Mouse (Mus musculus): Measurements from ENCODE around the gene Astn1. TPM values are rescaled to one million over a fixed set of nuclear protein-coding genes. Genes with fewer than 3 reads are reported as not detected.

The Astn1 gene
- total and polyA plus RNA-seq, 2 experiments, result 0.02 to 0.55 TPM

GRCm38 (mm10) chr1:158536867-158537266 lies 174.8 kb downstream of the Astn1 start:
- no peak for DNase-seq (ENCODE audit: extremely low read depth, low read depth, low spot score)
- Histone ChIP-seq H3K4me1 (ENCODE audit: control insufficient read depth, insufficient read depth, low read length) (no peaks in the 10 kb centered on the region), H3K27ac (replicated peaks; ENCODE audit: insufficient read depth, low read depth, low read length) (no peak overlapping the region), H3K27me3 (ENCODE audit: control insufficient read depth, insufficient read depth, low read length) (no peaks in the 10 kb centered on the region), H3K36me3 (ENCODE audit: control insufficient read depth, insufficient read depth, low read length) (no peaks in the 10 kb centered on the region), H3K79me2 (ENCODE audit: control insufficient read depth, insufficient read depth, low read length) (no peaks in the 10 kb centered on the region), H3K9ac (ENCODE audit: low read depth, low read length) (no peak overlapping the region), H3K4me3 (ENCODE audit: insufficient read depth, low read depth, low read length) (no peak overlapping the region)
- WGBS, result 68% methylated on average over 1 of the region's 1 CpGs
- TF ChIP-seq POLR2A (IDR thresholded peaks at IDR 0.05; ENCODE audit: extremely low read depth, insufficient read depth, low read length), result no peak
- no peak for TF ChIP-seq CTCF (IDR thresholded peaks at IDR 0.05; ENCODE audit: low read depth, low read length)

- Histone ChIP-seq H3K27ac (replicated peaks; ENCODE audit: insufficient read depth, low read depth, low read length) (no peak overlapping the region), H3K79me2 (ENCODE audit: control insufficient read depth, insufficient read depth, low read length) (no peaks in the 10 kb centered on the region), H3K36me3 (ENCODE audit: control insufficient read depth, insufficient read depth, low read length) (no peaks in the 10 kb centered on the region), H3K9ac (ENCODE audit: low read depth, low read length) (no peak overlapping the region), H3K4me1 (ENCODE audit: control insufficient read depth, insufficient read depth, low read length) (no peaks in the 10 kb centered on the region), H3K27me3 (ENCODE audit: control insufficient read depth, insufficient read depth, low read length) (no peaks in the 10 kb centered on the region), H3K4me3 (ENCODE audit: insufficient read depth, low read depth, low read length) (no peak overlapping the region)
- no peak for DNase-seq (ENCODE audit: extremely low read depth, low read depth, low spot score)
- no peak for TF ChIP-seq CTCF (IDR thresholded peaks at IDR 0.05; ENCODE audit: low read depth, low read length)
- TF ChIP-seq POLR2A (IDR thresholded peaks at IDR 0.05; ENCODE audit: extremely low read depth, insufficient read depth, low read length), result no peak
- WGBS, result 92% methylated on average over 4 of the region's 4 CpGs
These were observed 183.0 kb downstream of the Astn1 start for GRCm38 (mm10) chr1:158545095-158545494.

- TF ChIP-seq POLR2A (IDR thresholded peaks at IDR 0.05; ENCODE audit: extremely low read depth, insufficient read depth, low read length) (no peak), CTCF (IDR thresholded peaks at IDR 0.05; ENCODE audit: low read depth, low read length) (no peak)
- H3K9ac ChIP-seq (ENCODE audit: low read depth, low read length), result no peak overlapping the region
- no peaks in the 10 kb centered on the region for H3K4me1 ChIP-seq (ENCODE audit: control insufficient read depth, insufficient read depth, low read length)
- no peak overlapping the region for H3K4me3 ChIP-seq (ENCODE audit: insufficient read depth, low read depth, low read length)
- no peak for DNase-seq (ENCODE audit: extremely low read depth, low read depth, low spot score)
- H3K27me3 ChIP-seq (ENCODE audit: control insufficient read depth, insufficient read depth, low read length), result no peaks in the 10 kb centered on the region
- no peak overlapping the region for H3K27ac ChIP-seq (replicated peaks; ENCODE audit: insufficient read depth, low read depth, low read length)
- WGBS, result 77% methylated on average over 4 of the region's 4 CpGs
- no peaks in the 10 kb centered on the region for H3K79me2 ChIP-seq (ENCODE audit: control insufficient read depth, insufficient read depth, low read length)
- no peaks in the 10 kb centered on the region for H3K36me3 ChIP-seq (ENCODE audit: control insufficient read depth, insufficient read depth, low read length)
These were observed 184.4 kb downstream of the Astn1 start for GRCm38 (mm10) chr1:158546513-158546912.

GRCm38 (mm10) chr1:158547592-158548211 lies 185.6 kb downstream of the Astn1 start:
- Histone ChIP-seq H3K9ac (ENCODE audit: low read depth, low read length) (no peak overlapping the region), H3K27me3 (ENCODE audit: control insufficient read depth, insufficient read depth, low read length) (no peaks in the 10 kb centered on the region), H3K79me2 (ENCODE audit: control insufficient read depth, insufficient read depth, low read length) (no peaks in the 10 kb centered on the region), H3K4me3 (ENCODE audit: insufficient read depth, low read depth, low read length) (no peak overlapping the region), H3K27ac (replicated peaks; ENCODE audit: insufficient read depth, low read depth, low read length) (no peak overlapping the region), H3K36me3 (ENCODE audit: control insufficient read depth, insufficient read depth, low read length) (no peaks in the 10 kb centered on the region), H3K4me1 (ENCODE audit: control insufficient read depth, insufficient read depth, low read length) (no peaks in the 10 kb centered on the region)
- no peak for TF ChIP-seq CTCF (IDR thresholded peaks at IDR 0.05; ENCODE audit: low read depth, low read length)
- TF ChIP-seq POLR2A (IDR thresholded peaks at IDR 0.05; ENCODE audit: extremely low read depth, insufficient read depth, low read length), result no peak
- DNase-seq (ENCODE audit: extremely low read depth, low read depth, low spot score), result no peak
- 77% methylated on average over 3 of the region's 3 CpGs for WGBS

- H3K4me1 ChIP-seq (ENCODE audit: control insufficient read depth, insufficient read depth, low read length), result no peaks in the 10 kb centered on the region
- H3K27ac ChIP-seq (replicated peaks; ENCODE audit: insufficient read depth, low read depth, low read length), result no peak overlapping the region
- TF ChIP-seq CTCF (IDR thresholded peaks at IDR 0.05; ENCODE audit: low read depth, low read length), result no peak
- no peak for TF ChIP-seq POLR2A (IDR thresholded peaks at IDR 0.05; ENCODE audit: extremely low read depth, insufficient read depth, low read length)
- WGBS, result 87% methylated on average over 8 of the region's 8 CpGs
- no peaks in the 10 kb centered on the region for H3K36me3 ChIP-seq (ENCODE audit: control insufficient read depth, insufficient read depth, low read length)
- DNase-seq (ENCODE audit: extremely low read depth, low read depth, low spot score), result no peak
- no peaks in the 10 kb centered on the region for H3K27me3 ChIP-seq (ENCODE audit: control insufficient read depth, insufficient read depth, low read length)
- no peaks in the 10 kb centered on the region for H3K79me2 ChIP-seq (ENCODE audit: control insufficient read depth, insufficient read depth, low read length)
- no peak overlapping the region for H3K9ac ChIP-seq (ENCODE audit: low read depth, low read length)
- no peak overlapping the region for H3K4me3 ChIP-seq (ENCODE audit: insufficient read depth, low read depth, low read length)
These were observed 186.2 kb downstream of the Astn1 start for GRCm38 (mm10) chr1:158548319-158548718.

GRCm38 (mm10) chr1:158549616-158550015 lies 187.5 kb downstream of the Astn1 start:
- Histone ChIP-seq H3K79me2 (ENCODE audit: control insufficient read depth, insufficient read depth, low read length) (no peaks in the 10 kb centered on the region), H3K27ac (replicated peaks; ENCODE audit: insufficient read depth, low read depth, low read length) (no peak overlapping the region), H3K27me3 (ENCODE audit: control insufficient read depth, insufficient read depth, low read length) (no peaks in the 10 kb centered on the region), H3K9ac (ENCODE audit: low read depth, low read length) (no peak overlapping the region), H3K4me1 (ENCODE audit: control insufficient read depth, insufficient read depth, low read length) (no peaks in the 10 kb centered on the region), H3K36me3 (ENCODE audit: control insufficient read depth, insufficient read depth, low read length) (no peaks in the 10 kb centered on the region), H3K4me3 (ENCODE audit: insufficient read depth, low read depth, low read length) (no peak overlapping the region)
- no peak for TF ChIP-seq POLR2A (IDR thresholded peaks at IDR 0.05; ENCODE audit: extremely low read depth, insufficient read depth, low read length)
- no peak for TF ChIP-seq CTCF (IDR thresholded peaks at IDR 0.05; ENCODE audit: low read depth, low read length)
- WGBS, result 88% methylated on average over 2 of the region's 2 CpGs
- DNase-seq (ENCODE audit: extremely low read depth, low read depth, low spot score), result no peak
